Mouse (Mus musculus): ENCODE data around the gene Rnpc3.

DNA sequence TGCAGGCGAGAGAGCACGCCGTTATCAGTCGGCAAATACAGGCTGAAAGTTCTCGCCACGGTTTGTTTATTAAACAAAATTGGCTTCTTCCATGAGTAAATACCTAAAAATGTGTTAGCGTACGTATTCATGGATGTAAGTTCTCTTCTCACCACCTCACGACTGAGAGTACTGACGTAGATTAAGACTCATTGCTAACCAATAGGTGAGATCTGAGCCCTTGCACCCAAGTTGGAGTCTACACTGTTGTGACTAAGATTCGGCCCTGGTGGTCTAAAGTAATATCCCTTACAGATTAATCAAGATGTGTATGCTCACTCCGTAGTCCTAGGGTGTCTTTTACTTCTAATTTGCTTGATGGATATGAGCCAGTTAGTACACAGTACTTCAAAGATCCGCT, 615 bp upstream of the Rnpc3 start:
- TF ChIP-seq CTCF (IDR thresholded peaks at IDR 0.05; ENCODE audit: extremely low read depth, insufficient read length, insufficient replicate concordance, low read depth, low read length) (no peak), POLR2A (IDR thresholded peaks at IDR 0.05; ENCODE audit: low read depth, low read length) (no peak)
